Mouse (Mus musculus): Measurements from ENCODE around the gene Cdkn2d.

DNA sequence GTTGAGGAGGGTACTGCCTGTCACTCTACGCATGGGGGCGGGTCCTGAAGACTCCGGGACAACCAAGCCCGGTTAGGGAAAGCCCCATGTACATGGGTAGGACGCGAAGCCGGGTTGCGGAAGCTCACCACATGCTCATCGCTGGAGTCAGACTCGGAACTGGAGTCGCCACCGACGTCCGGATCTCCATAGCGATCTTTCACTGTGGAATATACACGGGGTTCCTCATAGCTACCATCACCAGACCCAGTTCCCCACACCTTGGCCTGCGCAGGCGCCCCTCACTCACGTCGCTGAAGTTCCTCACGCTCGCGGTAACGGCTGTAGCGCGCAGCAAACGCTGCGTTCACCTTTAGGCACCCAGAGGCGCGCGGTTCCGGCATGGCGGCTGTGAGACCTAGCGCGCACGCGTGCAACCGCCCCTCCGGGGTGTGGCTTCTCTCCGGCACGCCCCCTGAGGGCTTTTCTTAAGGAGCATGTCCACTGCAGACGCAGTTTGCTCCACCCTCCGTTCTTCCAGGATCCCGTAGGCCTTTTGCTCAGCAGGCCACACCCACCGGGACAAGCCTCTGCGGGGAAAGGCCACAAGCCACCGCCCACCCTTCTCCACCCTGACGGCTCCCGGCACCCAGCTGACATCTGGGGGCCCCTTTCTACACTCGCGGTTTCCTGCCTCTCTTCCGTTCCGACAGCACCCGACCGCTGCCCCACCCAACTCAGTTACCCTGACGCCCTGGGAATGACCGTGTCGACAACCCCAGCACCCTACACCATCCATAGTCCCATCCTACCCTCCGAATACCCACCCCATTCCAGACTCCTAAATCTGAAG lies 3.4 kb downstream of the Cdkn2d start, which contains the start of gene Kri1:
- TF ChIP-seq CTCF (IDR thresholded peaks at IDR 0.05; ENCODE audit: borderline replicate concordance, control insufficient read depth, extremely low read depth, insufficient read depth, low read length, poor library complexity) (peak; percentile 48; the same call in 1 of the 2 replicates), POLR2A (IDR thresholded peaks at IDR 0.05; ENCODE audit: control insufficient read depth, extremely low read depth, insufficient read depth, low read length, poor library complexity) (peak; percentile 93)

Measured in thymus, adult 2 months (tissue).